Mouse (Mus musculus) adrenal gland, postnatal 10 days (tissue): ENCODE data around the gene Hoxb6. TPM values are rescaled to one million over a fixed set of nuclear protein-coding genes. Genes with fewer than 3 reads are reported as not detected.

Experiments
- DNase-seq: peaks from one replicate; pipeline ENCODE4 v3.0.0; 2021; ENCODE audit warnings: mixed read lengths
- total RNA-seq, 2 experiments: library from RNA; stranded (reverse); gene quantifications; 2 replicates each; pipeline ENCODE4 v1.2.3; 2021

Hoxb6 gene
- total RNA-seq, 2 experiments from 2014 or later, result 23.6 to 29.8 TPM

GRCm38 (mm10) chr11:96268031-96268745 is 24.1 kb upstream of the Hoxb6 start:
- peak; percentile 10 for DNase-seq

GRCm38 (mm10) chr11:96269869-96270268 is 22.4 kb upstream of the Hoxb6 start:
- DNase-seq, result peak; percentile 93

- peak; percentile 92 for DNase-seq
Observed at GRCm38 (mm10) chr11:96270996-96271540, 21.2 kb upstream of the Hoxb6 start, which contains the start of gene Hoxb9. Hoxb9 (plus strand) TSS chr11:96271457.

- peak; percentile 79 for DNase-seq
Observed at GRCm38 (mm10) chr11:96271541-96272011, 20.7 kb upstream of the Hoxb6 start.

GRCm38 (mm10) chr11:96272024-96272921 is 20.0 kb upstream of the Hoxb6 start:
- peak; percentile 70 for DNase-seq

GRCm38 (mm10) chr11:96274428-96274827 is 17.8 kb upstream of the Hoxb6 start:
- no peak for DNase-seq

- peak; percentile 69 for DNase-seq
Observed at GRCm38 (mm10) chr11:96275896-96276295, 16.4 kb upstream of the Hoxb6 start.

- DNase-seq, result peak; percentile 72
Observed at GRCm38 (mm10) chr11:96277151-96278044, 14.9 kb upstream of the Hoxb6 start.

GRCm38 (mm10) chr11:96278324-96278723 is 14.0 kb upstream of the Hoxb6 start:
- DNase-seq, result no peak

- peak; percentile 92 for DNase-seq
Observed at GRCm38 (mm10) chr11:96278773-96279172, 13.5 kb upstream of the Hoxb6 start.

- peak; percentile 53 for DNase-seq
Observed at GRCm38 (mm10) chr11:96279421-96280233, 12.6 kb upstream of the Hoxb6 start.

- DNase-seq, result no peak
Observed at GRCm38 (mm10) chr11:96280399-96281378, 11.6 kb upstream of the Hoxb6 start.

- DNase-seq, result no peak
Observed at GRCm38 (mm10) chr11:96281396-96281795, 10.9 kb upstream of the Hoxb6 start.

GRCm38 (mm10) chr11:96281855-96282570 is 10.3 kb upstream of the Hoxb6 start, which contains the start of gene Hoxb8:
Hoxb8 (plus strand) TSS chr11:96281905.
- DNase-seq, result peak; percentile 65

GRCm38 (mm10) chr11:96282795-96283430 is 9.4 kb upstream of the Hoxb6 start:
- DNase-seq, result peak; percentile 66

- DNase-seq, result peak; percentile 75
Observed at GRCm38 (mm10) chr11:96284041-96284749, 8.1 kb upstream of the Hoxb6 start.
